Mouse (Mus musculus) CD4-positive helper T cell, adult 2 months (primary cell): Measurements from ENCODE around the gene Plin1.

Source experiments
- DNase-seq: peaks from one replicate; pipeline ENCODE4 v3.0.0-alpha.2; 2012; ENCODE audit warnings: low read depth, missing footprints, low spot score

Plin1 gene

DNA sequence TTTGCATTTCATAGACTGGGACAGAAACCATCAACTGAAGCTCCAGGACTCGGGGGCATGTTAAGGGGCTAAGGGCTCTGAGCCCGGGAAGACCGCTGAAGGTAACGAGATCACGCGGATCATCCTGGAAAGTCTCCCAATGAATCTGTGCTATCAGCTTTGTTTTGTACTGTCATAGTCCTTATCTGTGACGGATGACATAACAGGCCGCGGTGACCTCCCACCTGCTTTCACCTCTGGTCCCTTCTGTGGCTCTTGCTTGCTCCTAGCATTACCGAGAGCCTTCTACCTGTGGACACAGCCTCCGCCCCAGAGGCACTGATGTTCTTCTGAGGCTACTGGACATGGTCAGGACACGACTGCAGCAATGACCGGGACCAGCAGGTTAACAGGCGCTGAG, 3.8 kb upstream of the Plin1 start:
- DNase-seq, result no peak

DNA sequence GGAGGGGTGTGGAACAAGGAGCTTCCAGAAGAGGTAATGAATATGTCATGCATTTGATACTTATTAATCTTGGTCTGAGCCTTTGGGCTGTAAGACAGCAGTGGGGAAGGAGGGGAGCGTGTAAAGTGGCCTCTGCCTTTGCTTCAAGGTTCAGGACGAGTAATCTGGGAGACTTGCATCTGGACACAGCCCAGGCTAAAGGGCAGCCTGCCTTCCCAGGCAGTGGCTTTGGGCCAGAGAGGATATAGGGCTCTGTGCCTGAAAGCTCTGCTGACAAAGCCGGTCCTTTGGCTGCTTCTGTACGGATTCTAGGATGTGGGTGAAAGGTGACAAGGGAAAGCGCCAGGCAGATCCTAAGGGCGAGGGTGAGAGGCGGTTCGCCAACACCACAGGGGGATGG, 1.9 kb upstream of the Plin1 start:
- no peak for DNase-seq

DNA sequence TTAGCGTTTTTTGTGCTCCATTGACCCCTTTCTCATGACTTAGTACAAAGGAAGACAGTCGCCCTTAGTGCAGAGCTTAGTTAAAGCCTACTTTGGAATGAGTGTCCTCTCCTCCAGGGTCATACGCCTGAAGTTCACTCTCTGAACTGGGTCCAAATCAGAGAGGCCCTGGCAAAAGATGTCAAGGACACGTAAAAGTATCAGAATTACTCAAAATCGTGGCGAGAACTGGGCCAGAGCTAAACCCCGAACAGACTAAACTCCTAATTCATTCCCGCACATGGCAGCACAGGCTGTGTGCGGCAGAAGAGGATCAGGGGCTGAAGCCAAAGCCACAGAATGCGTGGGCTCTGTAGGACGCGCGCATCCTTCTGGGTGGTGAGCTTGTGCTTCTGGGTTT, 1.3 kb downstream of the Plin1 start:
- DNase-seq, result no peak

DNA sequence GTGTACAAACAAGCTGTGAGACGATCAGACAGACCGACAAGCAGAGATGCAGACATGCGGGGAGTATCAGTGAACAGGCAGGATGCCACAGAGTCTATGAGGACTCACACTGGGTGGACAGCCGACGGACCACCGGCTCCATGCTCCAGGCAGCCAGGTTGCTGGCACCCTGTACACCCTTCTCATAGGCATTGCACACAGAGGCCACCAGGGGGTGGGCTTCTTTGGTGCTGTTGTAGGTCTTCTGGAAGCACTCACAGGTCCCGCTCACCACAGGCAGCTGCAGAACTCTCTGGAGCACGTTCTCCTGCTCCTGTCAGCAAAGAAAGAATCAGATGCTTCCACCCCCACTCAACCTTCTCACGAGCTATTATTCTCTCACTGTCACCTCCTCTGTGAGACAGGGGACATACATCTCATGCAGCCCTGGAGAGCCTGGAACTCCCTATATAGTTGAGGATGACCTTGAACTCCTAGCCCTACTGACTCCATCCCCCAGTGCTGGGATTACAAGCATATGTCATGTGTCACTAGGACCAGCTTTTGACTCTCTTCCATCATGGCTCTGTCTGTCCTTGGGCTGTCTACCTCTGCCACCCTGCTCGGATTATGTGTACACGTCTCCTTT, 2.8 kb downstream of the Plin1 start:
- DNase-seq, result peak; percentile 33

- DNase-seq, result peak; percentile 63
These were observed 3.5 kb downstream of the Plin1 start for GRCm38 (mm10) chr7:79729169-79729568.

GRCm38 (mm10) chr7:79728219-79728618, 4.5 kb downstream of the Plin1 start:
- DNase-seq, result peak; percentile 65

DNA sequence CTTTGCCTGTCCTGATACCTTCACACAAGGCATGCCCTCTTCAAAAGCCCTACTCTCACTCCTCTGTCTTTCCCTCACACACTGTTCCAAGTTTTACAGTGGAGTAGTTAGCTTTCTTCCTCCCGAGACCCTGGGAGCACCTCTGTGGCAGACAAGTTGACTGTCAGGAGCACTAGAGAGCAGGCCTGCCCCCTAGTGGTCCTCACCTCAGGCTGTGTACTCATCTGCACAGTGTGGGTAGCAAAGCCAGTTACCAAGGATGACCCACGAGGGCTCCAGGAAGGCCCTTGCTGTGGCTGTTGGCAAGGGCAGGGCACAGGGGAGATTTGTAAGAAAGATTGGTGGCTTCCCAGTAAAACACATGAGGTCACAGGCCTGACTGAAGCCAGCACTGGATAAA, 5.6 kb downstream of the Plin1 start:
- DNase-seq, result peak; percentile 45

GRCm38 (mm10) chr7:79721386-79721977, 11.2 kb downstream of the Plin1 start:
- peak; percentile 76 for DNase-seq

- DNase-seq, result peak; percentile 80
These were observed 17.3 kb downstream of the Plin1 start, which contains the start of gene Kif7 for GRCm38 (mm10) chr7:79715187-79715981. TSS of gene Kif7 (minus strand) at chr7:79715720.

DNA sequence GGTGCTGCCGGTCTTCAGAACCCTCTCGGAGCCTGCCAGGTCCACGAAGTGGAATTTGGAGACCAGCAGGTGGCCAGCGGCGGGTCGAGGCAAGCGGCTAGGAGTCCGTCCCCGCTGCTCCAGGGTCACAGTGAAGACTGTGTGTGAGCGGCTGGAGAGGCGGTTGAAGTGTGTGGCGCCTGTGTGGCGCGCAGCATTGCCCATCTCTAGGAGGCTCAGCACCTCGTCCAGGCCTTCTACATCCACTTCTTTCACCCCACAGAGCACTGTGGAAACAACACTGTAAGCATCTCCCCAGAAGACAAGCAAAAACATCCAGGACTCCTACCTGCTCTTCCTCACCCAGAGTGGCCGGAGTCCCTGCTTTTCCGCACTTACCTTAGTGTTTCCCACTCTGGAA, 21.9 kb downstream of the Plin1 start:
- DNase-seq, result no peak

GRCm38 (mm10) chr7:79710130-79710607, 22.5 kb downstream of the Plin1 start:
- no peak for DNase-seq

DNA sequence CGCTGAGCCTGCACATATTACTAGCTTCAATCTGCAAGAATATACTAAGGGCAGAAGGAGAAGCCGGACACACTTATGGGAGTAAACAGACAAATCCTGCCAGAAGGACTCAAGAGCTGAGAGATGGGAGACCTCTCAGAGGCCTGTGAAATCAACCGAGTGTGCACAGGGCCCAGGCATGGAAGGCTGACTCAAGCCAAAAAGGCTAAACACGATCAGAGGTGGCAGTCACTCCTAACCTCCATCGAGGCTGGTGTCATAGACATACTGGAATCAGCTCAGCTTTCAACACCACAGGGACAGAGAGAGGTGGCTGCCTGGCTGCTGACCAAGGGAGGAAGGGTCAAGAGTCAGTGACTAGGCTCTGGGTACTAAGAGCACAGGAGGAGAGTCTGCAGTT, 27.5 kb downstream of the Plin1 start:
- no peak for DNase-seq

DNA sequence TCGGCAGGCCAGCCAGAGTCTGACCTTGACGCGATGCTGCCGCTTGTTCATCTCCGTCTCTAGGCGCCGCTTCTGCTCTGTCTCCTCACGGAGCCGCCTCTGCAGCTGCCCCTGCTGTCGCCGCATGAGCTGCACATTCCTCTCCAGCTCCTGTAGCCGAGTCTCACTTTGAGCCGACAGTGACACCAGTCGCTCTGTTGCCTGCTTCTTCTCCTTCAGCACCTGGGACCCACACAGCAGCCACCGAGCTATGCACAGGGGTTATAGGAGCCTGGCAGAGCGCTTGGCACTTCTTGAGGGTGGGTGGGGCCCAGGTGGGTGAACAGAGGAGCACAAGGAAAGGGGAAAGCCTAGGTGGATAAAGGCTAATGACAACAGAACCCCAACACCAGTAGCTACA, 29.9 kb downstream of the Plin1 start:
- no peak for DNase-seq

DNA sequence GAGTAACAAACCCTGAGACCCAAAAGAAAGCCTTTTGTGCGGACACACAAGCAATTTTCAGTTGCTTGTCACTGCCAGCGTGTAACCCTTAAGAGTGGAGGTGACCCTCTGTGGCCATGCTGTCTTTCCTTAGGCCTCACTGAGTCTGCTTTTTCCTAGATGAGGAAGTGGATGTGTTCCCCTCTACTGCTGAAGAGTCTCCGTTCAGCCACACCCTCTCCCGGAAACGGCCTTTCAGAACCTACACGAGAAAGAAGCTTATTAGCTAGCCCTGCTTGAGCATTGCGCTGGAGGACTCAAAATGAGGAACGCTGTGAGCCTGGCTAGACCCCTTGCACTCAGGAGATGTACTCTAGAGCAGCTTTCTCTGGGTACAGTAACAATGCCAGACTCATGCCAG, 36.2 kb downstream of the Plin1 start:
- no peak for DNase-seq

- no peak for DNase-seq
These were observed 52.5 kb downstream of the Plin1 start for GRCm38 (mm10) chr7:79680231-79680630.

- DNase-seq, result no peak
These were observed 53.5 kb downstream of the Plin1 start for GRCm38 (mm10) chr7:79679186-79679585.

GRCm38 (mm10) chr7:79670900-79671604, 61.7 kb downstream of the Plin1 start:
- DNase-seq, result no peak
